Mouse (Mus musculus): ENCODE results near the gene Flt1. TPM values are rescaled to one million over a fixed set of nuclear protein-coding genes. Genes with fewer than 3 reads are reported as not detected.
"Not testable (repeated sequence)": the region's sequence is repeated elsewhere in the genome, so short reads cannot be mapped to it uniquely, and the experiment has no call there.

The Flt1 gene
- polyA plus RNA-seq, 1 experiment from 2014 or later: 22.9 TPM

- Histone ChIP-seq H3K4me1 (ENCODE audit: insufficient read depth) (no peaks in the 10 kb centered on the region), H3K36me3 (ENCODE audit: insufficient read depth) (no peaks in the 10 kb centered on the region), H3K27ac (ENCODE audit: low read depth) (no peak overlapping the region), H3K4me2 (no peak overlapping the region), H3K9ac (no peak overlapping the region), H3K27me3 (ENCODE audit: insufficient read depth, low read length) (no peaks in the 10 kb centered on the region), H3K4me3 (ENCODE audit: low read depth, low read length) (no peak overlapping the region), H3K9me3 (ENCODE audit: low read depth, low read length) (no peaks in the 10 kb centered on the region)
- TF ChIP-seq CTCF (IDR thresholded peaks at IDR 0.05; ENCODE audit: low read depth): no peak
- WGBS: 57% methylated on average over 6 of the region's 6 CpGs
- DNase-seq (no peak), ATAC-seq (ENCODE audit: insufficient read depth) (no peak)
Measured at GRCm38 (mm10) chr5:147614659-147615058, 111.2 kb downstream of the Flt1 start.

DNA sequence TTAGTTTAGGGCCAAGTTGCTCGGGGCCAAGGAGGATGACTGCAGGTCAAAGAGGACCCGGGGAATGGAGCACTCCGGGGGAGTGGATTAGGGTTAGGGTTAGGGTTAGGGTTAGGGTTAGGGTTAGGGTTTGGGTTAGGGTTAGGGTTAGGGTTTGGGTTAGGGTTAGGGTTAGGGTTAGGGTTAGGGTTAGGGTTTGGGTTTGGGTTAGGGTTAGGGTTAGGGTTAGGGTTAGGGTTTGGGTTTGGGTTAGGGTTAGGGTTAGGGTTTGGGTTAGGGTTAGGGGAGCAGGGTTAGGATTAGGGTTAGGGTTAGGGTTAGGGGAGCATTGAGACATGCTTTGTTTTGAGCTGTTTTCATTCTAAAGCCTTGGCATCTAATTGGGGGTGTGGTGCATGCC lies 114.5 kb downstream of the Flt1 start:
- 68% methylated on average over 3 of the region's 3 CpGs for WGBS
- not testable (repeated sequence) for H3K4me1 ChIP-seq (ENCODE audit: insufficient read depth); ATAC-seq (ENCODE audit: insufficient read depth); H3K9me3 ChIP-seq (ENCODE audit: low read depth, low read length); H3K27ac ChIP-seq (ENCODE audit: low read depth); H3K4me2 ChIP-seq; H3K9ac ChIP-seq; H3K27me3 ChIP-seq (ENCODE audit: insufficient read depth, low read length); H3K4me3 ChIP-seq (ENCODE audit: low read depth, low read length); H3K36me3 ChIP-seq (ENCODE audit: insufficient read depth)
- peak; percentile 92 for DNase-seq

DNA sequence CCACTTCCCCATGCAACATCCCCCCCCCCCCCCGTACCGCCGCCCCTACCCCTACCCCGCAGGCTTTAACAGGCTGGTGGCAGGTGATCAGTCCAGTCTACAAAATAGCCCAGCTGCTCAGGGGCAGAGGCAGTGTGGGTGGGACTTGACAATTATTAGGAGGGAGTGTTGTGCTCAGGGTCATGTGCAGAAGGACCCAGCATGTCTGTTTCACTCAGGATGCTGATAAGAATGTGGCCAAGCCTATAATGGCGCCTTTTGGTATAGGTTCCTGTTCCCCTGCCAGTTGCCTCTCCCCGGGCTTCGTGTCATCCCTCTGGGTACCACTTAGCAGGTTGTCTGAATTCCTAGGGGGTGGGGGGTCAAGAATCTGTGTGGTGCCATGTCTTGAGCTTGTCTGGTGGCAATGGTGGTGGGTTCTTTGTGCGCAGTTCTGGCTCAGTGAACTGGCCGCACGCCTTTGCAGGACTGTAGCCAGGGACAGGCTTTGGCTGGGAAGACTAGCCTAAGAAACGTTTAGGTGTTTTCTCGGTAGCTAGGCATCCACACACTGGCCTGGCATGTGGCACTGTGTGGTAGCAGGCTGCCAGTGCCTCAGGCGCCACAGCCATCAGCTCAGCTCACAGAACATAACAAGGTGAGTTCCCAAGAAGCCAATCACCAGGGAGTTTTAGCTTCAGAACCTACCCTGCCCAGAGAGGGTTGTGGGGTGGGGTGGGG lies 118.4 kb downstream of the Flt1 start:
- Histone ChIP-seq H3K27ac (ENCODE audit: low read depth) (no peak overlapping the region), H3K27me3 (ENCODE audit: insufficient read depth, low read length) (no peaks in the 10 kb centered on the region), H3K9ac (no peak overlapping the region), H3K4me1 (ENCODE audit: insufficient read depth) (no peaks in the 10 kb centered on the region), H3K4me2 (no peak overlapping the region), H3K36me3 (ENCODE audit: insufficient read depth) (no peaks in the 10 kb centered on the region), H3K9me3 (ENCODE audit: low read depth, low read length) (no peaks in the 10 kb centered on the region), H3K4me3 (ENCODE audit: low read depth, low read length) (no peak overlapping the region)
- TF ChIP-seq CTCF (IDR thresholded peaks at IDR 0.05; ENCODE audit: low read depth): no peak
- no peak for DNase-seq
- no peak for ATAC-seq (ENCODE audit: insufficient read depth)
- WGBS: 52% methylated on average over 13 of the region's 13 CpGs

DNA sequence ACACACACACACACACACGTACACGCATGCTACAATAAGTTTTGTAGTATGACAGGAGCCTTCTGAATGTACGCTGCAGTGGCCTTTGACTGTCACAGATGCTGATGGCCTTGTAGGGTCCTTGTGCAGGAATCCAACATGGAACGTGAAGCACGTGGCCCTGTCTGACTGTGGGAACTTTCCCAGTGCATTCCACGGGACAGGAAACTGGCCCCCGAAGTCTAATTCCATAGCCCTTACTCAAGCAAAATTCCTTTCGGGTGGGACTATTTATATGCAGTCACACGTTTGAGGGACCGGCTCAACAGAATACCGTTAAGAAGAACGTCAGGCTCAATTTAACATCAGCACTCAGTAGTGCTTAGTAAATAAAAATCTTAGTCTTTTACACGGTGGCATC lies 119.1 kb downstream of the Flt1 start:
- no peak for TF ChIP-seq CTCF (IDR thresholded peaks at IDR 0.05; ENCODE audit: low read depth)
- no peak for DNase-seq
- no peak for ATAC-seq (ENCODE audit: insufficient read depth)
- Histone ChIP-seq H3K4me3 (ENCODE audit: low read depth, low read length) (no peak overlapping the region), H3K4me2 (no peak overlapping the region), H3K4me1 (ENCODE audit: insufficient read depth) (no peaks in the 10 kb centered on the region), H3K9ac (no peak overlapping the region), H3K36me3 (ENCODE audit: insufficient read depth) (no peaks in the 10 kb centered on the region), H3K9me3 (ENCODE audit: low read depth, low read length) (no peaks in the 10 kb centered on the region), H3K27me3 (ENCODE audit: insufficient read depth, low read length) (no peaks in the 10 kb centered on the region), H3K27ac (ENCODE audit: low read depth) (no peak overlapping the region)
- WGBS: 52% methylated on average over 13 of the region's 13 CpGs

DNA sequence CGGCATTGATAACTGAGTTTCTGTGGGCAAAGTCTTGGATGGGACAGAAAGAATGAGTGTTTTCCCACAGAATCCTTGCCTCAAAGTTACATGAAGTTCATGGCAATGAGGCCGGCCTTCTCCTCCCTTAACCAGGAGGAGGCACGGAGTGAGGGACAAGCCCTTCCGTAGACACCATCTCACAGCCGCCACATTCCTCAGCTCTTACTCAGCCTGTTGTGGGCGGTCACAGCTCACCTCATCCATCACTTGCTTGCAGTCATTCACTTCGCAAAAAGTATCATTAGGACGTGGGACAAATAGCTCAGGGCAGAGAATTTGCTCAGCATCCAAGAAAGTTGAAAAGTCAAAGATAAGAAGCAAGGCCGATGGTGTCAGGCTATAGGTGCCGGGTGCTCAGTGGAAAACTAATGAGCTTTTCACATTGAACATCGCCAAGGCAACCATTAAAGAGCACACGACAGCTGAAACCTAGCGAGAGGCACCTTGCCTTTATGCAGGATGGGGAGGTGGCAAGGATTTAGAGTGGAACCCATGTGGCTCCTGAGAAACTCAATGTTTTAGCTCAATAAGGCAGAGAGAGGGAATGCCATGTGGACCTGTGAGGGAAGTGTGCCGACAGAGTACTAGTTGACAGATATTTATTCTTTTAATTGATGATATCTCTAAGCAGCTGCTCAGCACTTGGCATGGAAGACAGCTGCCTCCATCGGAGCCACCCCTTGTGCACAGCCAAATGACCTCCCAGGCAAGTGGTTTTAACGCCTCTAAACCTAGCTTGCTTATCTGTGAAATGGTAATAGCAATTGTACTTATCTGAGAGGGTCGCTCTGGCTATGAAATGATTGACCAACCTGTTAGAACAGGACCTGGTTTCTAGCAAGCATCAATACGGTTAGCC lies 124.1 kb downstream of the Flt1 start:
- Histone ChIP-seq H3K9me3 (ENCODE audit: low read depth, low read length) (no peaks in the 10 kb centered on the region), H3K4me3 (ENCODE audit: low read depth, low read length) (no peak overlapping the region), H3K27me3 (ENCODE audit: insufficient read depth, low read length) (no peaks in the 10 kb centered on the region), H3K4me2 (no peak overlapping the region), H3K4me1 (ENCODE audit: insufficient read depth) (no peaks in the 10 kb centered on the region; the same call in 1 of the 2 replicates), H3K36me3 (ENCODE audit: insufficient read depth) (no peaks in the 10 kb centered on the region), H3K9ac (no peak overlapping the region), H3K27ac (ENCODE audit: low read depth) (no peak overlapping the region)
- DNase-seq (peak; percentile 80), ATAC-seq (ENCODE audit: insufficient read depth) (peak; percentile 90)
- WGBS: 10% methylated on average over 18 of the region's 18 CpGs
- no peak for TF ChIP-seq CTCF (IDR thresholded peaks at IDR 0.05; ENCODE audit: low read depth)

GRCm38 (mm10) chr5:147597825-147598224 lies 128.0 kb downstream of the Flt1 start:
- no peaks in the 10 kb centered on the region for H3K9me3 ChIP-seq (ENCODE audit: low read depth, low read length)
- DNase-seq (no peak), ATAC-seq (ENCODE audit: insufficient read depth) (no peak)
- no peak for TF ChIP-seq CTCF (IDR thresholded peaks at IDR 0.05; ENCODE audit: low read depth)
- 51% methylated on average over 16 of the region's 16 CpGs for WGBS
- H3K4me2 ChIP-seq: no peak overlapping the region
- H3K27ac ChIP-seq (ENCODE audit: low read depth): no peak overlapping the region
- no peak overlapping the region for H3K9ac ChIP-seq
- no peaks in the 10 kb centered on the region for H3K27me3 ChIP-seq (ENCODE audit: insufficient read depth, low read length)
- H3K4me1 ChIP-seq (ENCODE audit: insufficient read depth): no peaks in the 10 kb centered on the region; the same call in 1 of the 2 replicates
- no peak overlapping the region for H3K4me3 ChIP-seq (ENCODE audit: low read depth, low read length)
- H3K36me3 ChIP-seq (ENCODE audit: insufficient read depth): 0 out of 2 replicates have a peak, but pooled peaks cover 3% of the 10 kb centered on the region

DNA sequence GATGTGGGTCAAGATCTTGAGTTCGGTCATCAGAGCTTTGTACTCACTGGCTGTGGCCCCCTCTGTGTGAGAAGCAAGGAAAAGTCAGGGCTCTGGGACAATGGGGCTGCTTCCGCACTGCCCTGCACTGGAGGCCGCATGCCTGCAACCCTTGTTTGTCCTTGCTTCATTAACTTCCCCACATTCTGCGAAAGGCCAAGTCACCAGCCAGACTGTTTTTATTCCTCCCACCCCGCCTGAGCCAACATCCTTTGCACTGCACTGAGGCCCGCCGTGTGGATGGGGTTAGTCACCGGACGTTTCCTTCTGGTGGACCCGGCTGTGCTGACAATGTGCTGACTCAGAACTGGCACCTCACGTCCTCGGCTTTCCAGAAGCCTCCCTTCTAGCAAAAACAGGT lies 136.0 kb downstream of the Flt1 start:
- H3K4me1 ChIP-seq (ENCODE audit: insufficient read depth): no peaks in the 10 kb centered on the region
- no peak for TF ChIP-seq CTCF (IDR thresholded peaks at IDR 0.05; ENCODE audit: low read depth)
- no peak overlapping the region for H3K9ac ChIP-seq
- no peaks in the 10 kb centered on the region for H3K27me3 ChIP-seq (ENCODE audit: insufficient read depth, low read length)
- no peaks in the 10 kb centered on the region for H3K9me3 ChIP-seq (ENCODE audit: low read depth, low read length)
- H3K27ac ChIP-seq (ENCODE audit: low read depth): peak overlapping the region; percentile 48; the same call in 1 of the 2 replicates
- H3K4me2 ChIP-seq: no peak overlapping the region
- H3K36me3 ChIP-seq (ENCODE audit: insufficient read depth): 0 out of 2 replicates have a peak, but pooled peaks cover 3% of the 10 kb centered on the region
- ATAC-seq (ENCODE audit: insufficient read depth) (peak; percentile 81), DNase-seq (peak; percentile 50)
- WGBS: 42% methylated on average over 12 of the region's 12 CpGs
- no peak overlapping the region for H3K4me3 ChIP-seq (ENCODE audit: low read depth, low read length)
